Mouse (Mus musculus): ENCODE data around the gene Zfp740.

DNA sequence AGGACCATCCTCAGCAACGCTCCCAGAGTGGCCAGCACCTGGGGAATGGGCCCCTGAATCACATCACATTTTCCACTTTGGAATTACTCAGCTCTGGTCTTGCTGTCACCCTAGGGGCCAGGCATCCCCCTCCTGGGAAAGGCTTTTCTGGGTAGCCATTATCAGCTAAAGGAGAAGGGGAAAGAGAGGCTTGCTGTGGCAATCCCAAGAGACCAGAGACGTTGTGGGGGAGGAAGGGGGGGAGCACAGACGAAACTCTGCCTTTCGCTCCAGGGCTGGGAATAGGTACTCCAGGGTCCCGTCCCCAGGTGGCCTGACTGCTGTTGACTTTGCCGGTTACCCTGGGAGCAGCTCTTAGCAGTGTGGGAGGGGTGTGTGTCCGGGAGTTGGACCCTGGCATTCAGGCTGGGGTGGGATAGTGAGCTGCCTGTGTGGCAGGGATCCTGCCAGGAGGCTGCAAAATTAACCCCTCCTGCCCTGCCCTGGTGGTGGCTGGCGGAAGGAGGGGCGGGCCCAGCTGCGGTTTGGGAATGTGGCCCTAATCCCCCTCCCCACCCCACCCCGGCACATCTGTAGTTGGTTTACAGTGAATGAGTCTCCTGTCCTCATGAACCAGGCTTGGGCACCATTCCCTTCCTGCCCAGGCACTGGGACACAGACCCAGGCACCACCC, 55.7 kb downstream of the Zfp740 start:
- TF ChIP-seq CTCF (IDR thresholded peaks at IDR 0.05; ENCODE audit: low read depth) = no peak
- TF ChIP-seq EP300 (IDR thresholded peaks at IDR 0.05; ENCODE audit: low read depth) = no peak
